ENCODE assay signal across 1 mouse cellular context in genomic region chr3:79234485-79234884, GRCm38 (mm10).
TF ChIP-seq lines count a peak whose summit lies in the region.

No protein-coding gene starts in this region.

TF ChIP-seq in MEL, 35 proteins besides CTCF, POLR2A, EP300 and RAD21 (continued from another document):
- no peak for TF ChIP-seq NRF1 (IDR thresholded peaks at IDR 0.05; ENCODE audit: insufficient read depth, low read depth, low read length, poor library complexity, severe bottlenecking)
- TF ChIP-seq ZC3H11A (IDR thresholded peaks at IDR 0.05; ENCODE audit: low read depth, low read length) = no peak
